Comparison of ENCODE assay signal across 27 mouse cellular contexts in the genomic region with DNA sequence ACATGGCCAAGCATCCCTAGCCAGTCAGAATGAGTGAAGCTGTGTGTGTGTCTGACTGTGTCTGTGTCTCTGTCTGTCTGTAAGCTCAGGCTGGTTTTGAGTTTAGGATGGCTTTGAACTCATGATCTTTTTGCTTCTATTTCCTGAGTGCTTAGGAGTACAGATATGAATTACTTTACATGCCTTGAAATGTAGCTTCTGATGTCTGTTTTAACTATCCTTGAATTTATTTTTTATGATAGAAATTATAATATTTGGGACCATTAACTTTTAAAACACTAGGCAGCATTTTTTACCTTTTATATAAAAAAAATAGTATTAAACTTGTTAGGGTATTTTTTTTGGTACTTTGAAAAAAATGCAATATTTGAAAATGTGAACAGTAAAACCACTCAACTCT. TPM values are rescaled to one million over a fixed set of nuclear protein-coding genes. Genes with fewer than 3 reads are reported as not detected.
DNase-seq lines count a peak whose midpoint lies in the region; ATAC-seq lines count a peak whose summit lies in the region.
"Had no signal": no experiment of that assay in that cellular context is flagged by ENCODE, and none has a peak within 500 bp of the region (broad histone marks: within the 10 kb centered on the region; RNA-seq: fewer than 3 reads in every experiment).

No protein-coding gene starts in this region.

- H3K27me3 ChIP-seq in heart, embryonic 12.5 days (replicated peaks): no peaks in the 10 kb centered on the region
- no peaks in the 10 kb centered on the region for H3K27me3 ChIP-seq in liver, embryonic 12.5 days (replicated peaks)
- no peaks in the 10 kb centered on the region for H3K27me3 ChIP-seq in liver, embryonic 15.5 days
- H3K27me3 ChIP-seq: embryonic facial prominence, embryonic 12.5 days; embryonic facial prominence, embryonic 15.5 days; forebrain, embryonic 13.5 days; heart, embryonic 15.5 days; hindbrain, embryonic 12.5 days; hindbrain, embryonic 15.5 days had no signal

- intact Hi-C loops in heart, postnatal 36 days (cut with DNase I): no loop called here

- peak overlapping the region; percentile 34; the same call in 1 of the 2 replicates for H3K27ac ChIP-seq in heart, embryonic 12.5 days (ENCODE audit: poor library complexity, severe bottlenecking)
- H3K27ac ChIP-seq in liver, embryonic 12.5 days: peak overlapping the region; percentile 89
- peak overlapping the region; percentile 86 for H3K27ac ChIP-seq in liver, embryonic 15.5 days (replicated peaks)
- H3K27ac ChIP-seq: embryonic facial prominence, embryonic 12.5 days; embryonic facial prominence, embryonic 15.5 days; forebrain, embryonic 10.5 days; forebrain, embryonic 13.5 days; heart, embryonic 15.5 days; hindbrain, embryonic 12.5 days; hindbrain, embryonic 15.5 days had no signal

- H3K9ac ChIP-seq in heart, embryonic 12.5 days: no peak overlapping the region
- H3K9ac ChIP-seq in liver, embryonic 12.5 days: peak overlapping the region; percentile 44
- H3K9ac ChIP-seq in liver, embryonic 15.5 days: no peak overlapping the region
- H3K9ac ChIP-seq: embryonic facial prominence, embryonic 12.5 days; embryonic facial prominence, embryonic 15.5 days; forebrain, embryonic 13.5 days; heart, embryonic 15.5 days; hindbrain, embryonic 12.5 days; hindbrain, embryonic 15.5 days had no signal

- no peak overlapping the region for H3K4me3 ChIP-seq in heart, embryonic 12.5 days
- H3K4me3 ChIP-seq in liver, embryonic 12.5 days: peak overlapping the region; percentile 1; the same call in 1 of the 2 replicates
- no peak overlapping the region for H3K4me3 ChIP-seq in liver, embryonic 15.5 days (replicated peaks)
- H3K4me3 ChIP-seq: embryonic facial prominence, embryonic 12.5 days; embryonic facial prominence, embryonic 15.5 days; forebrain, embryonic 10.5 days; forebrain, embryonic 13.5 days; heart, embryonic 15.5 days; hindbrain, embryonic 12.5 days; hindbrain, embryonic 15.5 days had no signal

- H3K4me1 ChIP-seq in heart, embryonic 12.5 days (replicated peaks): 0 out of 2 replicates have a peak, but pooled peaks cover 2% of the 10 kb centered on the region
- peaks cover 38% of the 10 kb centered on the region for H3K4me1 ChIP-seq in liver, embryonic 12.5 days
- H3K4me1 ChIP-seq in liver, embryonic 15.5 days (replicated peaks): peaks cover 30% of the 10 kb centered on the region
- H3K4me1 ChIP-seq: embryonic facial prominence, embryonic 12.5 days; embryonic facial prominence, embryonic 15.5 days had no signal

- H3K36me3 ChIP-seq in heart, embryonic 12.5 days: peaks cover 21% of the 10 kb centered on the region
- peaks cover 47% of the 10 kb centered on the region for H3K36me3 ChIP-seq in liver, embryonic 12.5 days
- H3K36me3 ChIP-seq in liver, embryonic 15.5 days (replicated peaks): peaks cover 38% of the 10 kb centered on the region

- ATAC-seq in heart, embryonic 12.5 days (ENCODE audit: insufficient number of reproducible peaks, low FRiP score): no peak
- ATAC-seq in liver, embryonic 12.5 days: no peak
- no peak for ATAC-seq in liver, embryonic 15.5 days (ENCODE audit: insufficient read depth)
- ATAC-seq: activated CD4-positive, CD25-positive, alpha-beta regulatory T cell, adult 4 months; CD4-positive, CD25-positive, alpha-beta regulatory T cell, adult 4 months; forebrain, embryonic 13.5 days; forebrain, embryonic 16.5 days had no signal

- H3K4me2 ChIP-seq in heart, embryonic 12.5 days: no peak overlapping the region
- peak overlapping the region; percentile 46 for H3K4me2 ChIP-seq in liver, embryonic 12.5 days
- peak overlapping the region; percentile 38 for H3K4me2 ChIP-seq in liver, embryonic 15.5 days
- H3K4me2 ChIP-seq: embryonic facial prominence, embryonic 12.5 days; embryonic facial prominence, embryonic 15.5 days; forebrain, embryonic 13.5 days; heart, embryonic 15.5 days; hindbrain, embryonic 12.5 days; hindbrain, embryonic 15.5 days had no signal

- H3K9me3 ChIP-seq in heart, embryonic 12.5 days (replicated peaks): no peaks in the 10 kb centered on the region
- no peaks in the 10 kb centered on the region for H3K9me3 ChIP-seq in liver, embryonic 12.5 days (replicated peaks)
- no peaks in the 10 kb centered on the region for H3K9me3 ChIP-seq in liver, embryonic 15.5 days (replicated peaks)
- H3K9me3 ChIP-seq: embryonic facial prominence, embryonic 12.5 days; embryonic facial prominence, embryonic 15.5 days; forebrain, embryonic 10.5 days; forebrain, embryonic 13.5 days; heart, embryonic 15.5 days; hindbrain, embryonic 12.5 days; hindbrain, embryonic 15.5 days had no signal

- no peak for DNase-seq in heart, postnatal 36 days
- DNase-seq in 416B (ENCODE audit: low read depth): peak; percentile 19
- no peak for DNase-seq in adrenal gland, postnatal 10 days
- DNase-seq in urinary bladder, adult 18-20 months (ENCODE audit: low spot score in 2 of 2): no peak
- DNase-seq in right cerebral cortex, postnatal 25 days: no peak
- DNase-seq: adrenal gland, adult 8-10 months; adrenal gland, postnatal 36 days; cerebellum, adult 18-20 months; cerebellum, adult 9-10 months; cerebellum, postnatal 14 days; gastrocnemius, postnatal 14 days; heart, adult 11 months; heart, postnatal 10 days; heart, postnatal 4 days had no signal

RNA-seq across cellular contexts. Expression of gene Ranbp2, which starts 4.9 kb away (rescaled TPM):
- polyA plus RNA-seq in heart, embryonic 12.5 days (2016; fragmentation: Nextera tagmentation; extraction: Ambion mirVana): 25.6 and 25.8 TPM in 2 replicates
- 10 to 100 TPM; 45.1 to 54.4 TPM for total RNA-seq in heart, postnatal 36 days (2021)
- 32.1 and 33.2 TPM in 2 replicates for polyA plus RNA-seq in liver, embryonic 12.5 days (2016; fragmentation: Nextera tagmentation; extraction: Ambion mirVana)
- 18.9 and 19.2 TPM in 2 replicates for polyA plus RNA-seq in liver, embryonic 15.5 days (2015; fragmentation: Nextera tagmentation; extraction: Ambion mirVana)
- 10 to 100 TPM; 61.2 to 63.2 TPM for total RNA-seq in adrenal gland, postnatal 10 days (2021)

RNA-seq across cellular contexts. Expression of gene Ccdc138, which starts 46.2 kb away (rescaled TPM):
- polyA plus RNA-seq in heart, embryonic 12.5 days (2016; fragmentation: Nextera tagmentation; extraction: Ambion mirVana): 6.7 and 7.2 TPM in 2 replicates
- total RNA-seq in heart, postnatal 36 days (2021): under 1 TPM; 0.80 to 0.92 TPM
- 3.6 and 4.3 TPM in 2 replicates for polyA plus RNA-seq in liver, embryonic 12.5 days (2016; fragmentation: Nextera tagmentation; extraction: Ambion mirVana)
- 2.4 and 2.5 TPM in 2 replicates for polyA plus RNA-seq in liver, embryonic 15.5 days (2015; fragmentation: Nextera tagmentation; extraction: Ambion mirVana)
- total RNA-seq in adrenal gland, postnatal 10 days (2021): 1 to 10 TPM; 3.4 to 5.0 TPM

Comparison
In these comparisons a context has a peak if more than half of its experiments do, and no peak if none do; other contexts are left out.
1. H3K27ac ChIP-seq: peak in every context shown above with its lines; median percentile 89 in liver, embryonic 12.5 days; 86 in liver, embryonic 15.5 days; 34 in heart, embryonic 12.5 days.